Mouse (Mus musculus) MEL (cell line): Measurements from ENCODE around the gene A430089I19Rik. TPM values are rescaled to one million over a fixed set of nuclear protein-coding genes. Genes with fewer than 3 reads are reported as not detected.
"Not testable (repeated sequence)": the region's sequence is repeated elsewhere in the genome, so short reads cannot be mapped to it uniquely, and the experiment has no call there.

Experiments used
- DNase-seq: peaks from one replicate; pipeline ENCODE4 v3.0.0; 2011; ENCODE audit warnings: low read depth, low spot score
- H3K27ac ChIP-seq: 2 replicates; pipeline ENCODE4 v1.5.1; 2012; ENCODE audit warnings: low read depth, mild to moderate bottlenecking, control low read depth, low read length, moderate library complexity; ENCODE audit not compliant: control insufficient read depth
- H3K27me3 ChIP-seq, 2 experiments: fragments of 150-350 bp in 1 of 2; sonication (generic) in 1 of 2; 2 replicates each; pipeline ENCODE4 v1.6.1; 2012; ENCODE audit warnings: low read length in 2 of 2, mild to moderate bottlenecking in 2 of 2, improper control_type of control experiment in 1 of 2, moderate library complexity in 1 of 2; ENCODE audit not compliant: insufficient read depth in 2 of 2, control insufficient read depth in 1 of 2
- H3K36me3 ChIP-seq, 2 experiments: 2 replicates each; pipeline ENCODE4 v1.6.1; 2012 to 2014; ENCODE audit warnings: low read length in 2 of 2, improper control_type of control experiment in 1 of 2, inconsistent platforms in 1 of 2, mild to moderate bottlenecking in 1 of 2; ENCODE audit not compliant: insufficient read depth in 2 of 2, control insufficient read depth in 1 of 2
- H3K4me1 ChIP-seq, 2 experiments: fragments of 150-350 bp in 1 of 2; sonication (generic) in 1 of 2; 2 replicates each; pipeline ENCODE4 v1.6.1; 2012; ENCODE audit warnings: low read length in 2 of 2, improper control_type of control experiment in 1 of 2, mild to moderate bottlenecking in 1 of 2; ENCODE audit not compliant: insufficient read depth in 2 of 2, control insufficient read depth in 1 of 2
- H3K4me3 ChIP-seq, 2 experiments: fragments of 150-350 bp in 1 of 2; sonication (generic) in 1 of 2; 2 replicates each; pipeline ENCODE4 v1.5.1; 2012; ENCODE audit warnings: low read depth in 2 of 2, low read length in 2 of 2, mild to moderate bottlenecking in 2 of 2, moderate library complexity in 2 of 2, control low read depth in 1 of 2, improper control_type of control experiment in 1 of 2; ENCODE audit not compliant: control insufficient read depth in 1 of 2, insufficient read depth in 1 of 2
- H3K79me2 ChIP-seq: 2 replicates; pipeline ENCODE4 v1.6.1; 2012; ENCODE audit warnings: mild to moderate bottlenecking, low read length, moderate library complexity; ENCODE audit not compliant: control insufficient read depth, poor library complexity, insufficient read depth
- H3K9ac ChIP-seq: 2 replicates; pipeline ENCODE4 v1.6.1; 2012; ENCODE audit warnings: low read depth, mild to moderate bottlenecking, control low read depth, low read length, moderate library complexity; ENCODE audit not compliant: control insufficient read depth, poor library complexity, severe bottlenecking
- H3K9me3 ChIP-seq: fragments of 150-350 bp; sonication (generic); replicated peaks from 2 replicates; pipeline ENCODE4 v1.6.1; 2012; ENCODE audit warnings: mild to moderate bottlenecking, low read length, improper control_type of control experiment, moderate library complexity; ENCODE audit not compliant: insufficient read depth
- polyA plus RNA-seq, 2 experiments: library from polyadenylated mRNA; stranded (reverse) in 1 of 2; unstranded in 1 of 2; fragments of >175 nt in 1 of 2; fragments of >200 nt in 1 of 2; gene quantifications; 2 replicates each; pipeline versions ENCODE4 v1.2.1 to v1.2.4; 2012; ENCODE audit warnings: low replicate concordance in 2 of 2, low read depth in 1 of 2; ENCODE audit not compliant: insufficient read length in 2 of 2, insufficient read depth in 1 of 2, missing spikeins in 1 of 2
- total RNA-seq: library from RNA; depleted of rRNA; stranded (reverse); fragments of 300-350 nt; gene quantifications from 2 replicates; pipeline ENCODE4 v1.2.3, GENCODE M21; 2012; rRNA removed

A430089I19Rik gene
- total RNA-seq (not detected in 2 replicates), polyA plus RNA-seq (not detected)

GRCm38 (mm10) chr5:94306696-94307095, at the start of gene A430089I19Rik:
Gene A430089I19Rik, minus strand, starts transcription at chr5:94306796.
- H3K4me1 ChIP-seq, DNase-seq, H3K4me3 ChIP-seq, H3K9ac ChIP-seq, H3K36me3 ChIP-seq, H3K27me3 ChIP-seq, H3K27ac ChIP-seq, H3K79me2 ChIP-seq, H3K9me3 ChIP-seq: not testable (repeated sequence)

- not testable (repeated sequence) for H3K4me3 ChIP-seq, H3K4me1 ChIP-seq, H3K79me2 ChIP-seq, H3K27ac ChIP-seq, H3K36me3 ChIP-seq, H3K9me3 ChIP-seq, H3K27me3 ChIP-seq, DNase-seq, H3K9ac ChIP-seq
Measured at GRCm38 (mm10) chr5:94339449-94339848, 32.9 kb upstream of the A430089I19Rik start, which contains the start of gene AA792892. Gene AA792892, plus strand, starts transcription at chr5:94339749.

GRCm38 (mm10) chr5:94314135-94314534, 7.5 kb upstream of the A430089I19Rik start, which contains the start of gene Gm6502:
Gene Gm6502, plus strand, starts transcription at chr5:94314435.
- not testable (repeated sequence) for H3K27me3 ChIP-seq, H3K4me1 ChIP-seq, DNase-seq, H3K27ac ChIP-seq, H3K9me3 ChIP-seq, H3K9ac ChIP-seq, H3K4me3 ChIP-seq, H3K79me2 ChIP-seq, H3K36me3 ChIP-seq

Other genes starting within 250 kb of the A430089I19Rik start
- not detected in 2 replicates for gene BC061212, start 236.3 kb downstream of the A430089I19Rik start, total RNA-seq
- not detected for gene BC061212, start 236.3 kb downstream of the A430089I19Rik start, polyA plus RNA-seq
- not detected in 2 replicates for gene Gm6351, start 230.4 kb downstream of the A430089I19Rik start, total RNA-seq
- not detected for gene Gm6351, start 230.4 kb downstream of the A430089I19Rik start, polyA plus RNA-seq
- not detected in 2 replicates for gene Gm3106, start 88.8 kb downstream of the A430089I19Rik start, total RNA-seq
- not detected for gene Gm3106, start 88.8 kb downstream of the A430089I19Rik start, polyA plus RNA-seq
- gene Gm6502, start 7.6 kb upstream of the A430089I19Rik start, total RNA-seq = not detected in 2 replicates
- not detected for gene Gm6502, start 7.6 kb upstream of the A430089I19Rik start, polyA plus RNA-seq
- gene AA792892, start 33.0 kb upstream of the A430089I19Rik start, total RNA-seq = not detected in 2 replicates
- not detected for gene AA792892, start 33.0 kb upstream of the A430089I19Rik start, polyA plus RNA-seq
- not detected in 2 replicates for gene Gm7682, start 139.0 kb upstream of the A430089I19Rik start, total RNA-seq
- not detected for gene Gm7682, start 139.0 kb upstream of the A430089I19Rik start, polyA plus RNA-seq
- gene Gm3139, start 219.5 kb upstream of the A430089I19Rik start, total RNA-seq = 0.16 TPM in 1 of 2 replicates, not detected in the other
- gene Gm3139, start 219.5 kb upstream of the A430089I19Rik start, polyA plus RNA-seq = not detected